Mouse (Mus musculus) Patski (cell line): ENCODE data around the gene Ptprt. TPM values are rescaled to one million over a fixed set of nuclear protein-coding genes. Genes with fewer than 3 reads are reported as not detected.

Experiments used
- ATAC-seq: fragments of 100-300 bp; one replicate; pipeline ENCODE4 v1.8.0; 2021
- CTCF ChIA-PET: fragments of 350-600 bp; sonication (Branson Sonifier 250); formaldehyde crosslinking; loops from one replicate; lab custom pipeline; 2022; ENCODE audit warnings: inconsistent platforms; lab: Charles Lee
- POLR2A ChIA-PET: fragments of 350-600 bp; sonication (Branson Sonifier 250); formaldehyde crosslinking; loops from one replicate; lab custom pipeline; 2022; ENCODE audit warnings: antibody characterized with exemption, inconsistent platforms; lab: Charles Lee
- DNase-seq: peaks from one replicate; pipeline ENCODE4 v3.0.0-alpha.2; 2011; ENCODE audit warnings: low read depth, low spot score
- H3K27me3 ChIP-seq: fragments of 371-371 bp; one replicate; pipeline ENCODE4 v1.5.1; 2021
- CTCF ChIP-seq: fragments of 100-300 bp; IDR thresholded peaks from one replicate; pipeline ENCODE4 v1.5.1; 2021
- in situ Hi-C: fragments of 300-500 bp; cut with MboI; formaldehyde crosslinking; loops from 3 replicates; pipeline ENCODE4 v1.11.1; 2018; ENCODE audit warnings: low pct_unique_long_range_greater_than_20kb, mixed read lengths
- polyA plus RNA-seq: library from polyadenylated mRNA; unstranded; gene quantifications from one replicate; pipeline ENCODE4 v1.2.3, GENCODE M21; 2021

Ptprt gene
- polyA plus RNA-seq, 1 experiment from 2014 or later, result 0.01 TPM

GRCm38 (mm10) chr2:162413073-162413812, 247.7 kb downstream of the Ptprt start:
- ATAC-seq, result no peak
- POLR2A ChIA-PET, result no interaction called here
- no peak for TF ChIP-seq CTCF
- no peak for DNase-seq
- in situ Hi-C loops, result no loop called here
- CTCF ChIA-PET, result no interaction called here
- H3K27me3 ChIP-seq, result no peaks in the 10 kb centered on the region

- no peak for ATAC-seq
- no peak for DNase-seq
- CTCF ChIA-PET, result interaction anchor here (1.1 to 1.5 kb wide), 3 partner anchors 9 to 35 kb away, joined by 3 to 6 read pairs (median 4); no protein-coding TSS in a partner anchor
- no peak for TF ChIP-seq CTCF
- in situ Hi-C loops, result no loop called here
- no peaks in the 10 kb centered on the region for H3K27me3 ChIP-seq
- POLR2A ChIA-PET, result no interaction called here
These were observed 249.9 kb downstream of the Ptprt start for GRCm38 (mm10) chr2:162411014-162411413.

- POLR2A ChIA-PET, result no interaction called here
- DNase-seq (no peak), ATAC-seq (no peak)
- in situ Hi-C loops, result no loop called here
- CTCF ChIA-PET, result no interaction called here
- TF ChIP-seq CTCF, result no peak
- no peaks in the 10 kb centered on the region for H3K27me3 ChIP-seq
These were observed 251.7 kb downstream of the Ptprt start for GRCm38 (mm10) chr2:162409245-162409644.

- CTCF ChIA-PET, result interaction anchor here (1.6 kb wide), 1 partner anchor 10 kb away, joined by 6 read pairs; no protein-coding TSS in a partner anchor
- DNase-seq, result no peak
- POLR2A ChIA-PET, result no interaction called here
- no peaks in the 10 kb centered on the region for H3K27me3 ChIP-seq
- in situ Hi-C loops, result no loop called here
- TF ChIP-seq CTCF, result no peak
- ATAC-seq, result no peak
These were observed 259.4 kb downstream of the Ptprt start for GRCm38 (mm10) chr2:162401316-162402100.

- no peaks in the 10 kb centered on the region for H3K27me3 ChIP-seq
- DNase-seq (no peak), ATAC-seq (no peak)
- in situ Hi-C loops, result no loop called here
- TF ChIP-seq CTCF, result no peak
- ChIA-PET POLR2A (no interaction called here), CTCF (no interaction called here)
These were observed 266.3 kb downstream of the Ptprt start for GRCm38 (mm10) chr2:162394601-162395000.

- no peak for ATAC-seq
- CTCF ChIA-PET, result interaction anchor here (1.0 to 1.6 kb wide), 2 partner anchors 14 to 217 kb away, joined by 3 to 4 read pairs; no protein-coding TSS in a partner anchor
- H3K27me3 ChIP-seq, result no peaks in the 10 kb centered on the region
- DNase-seq, result no peak
- POLR2A ChIA-PET, result no interaction called here
- no peak for TF ChIP-seq CTCF
- in situ Hi-C loops, result no loop called here
These were observed 269.1 kb downstream of the Ptprt start for GRCm38 (mm10) chr2:162391834-162392233.

- ATAC-seq (no peak), DNase-seq (no peak)
- CTCF ChIA-PET, result interaction anchor here (1.3 to 2.0 kb wide), 2 partner anchors 10 to 15 kb away, joined by 4 to 6 read pairs; no protein-coding TSS in a partner anchor
- TF ChIP-seq CTCF, result no peak
- in situ Hi-C loops, result no loop called here
- POLR2A ChIA-PET, result no interaction called here
- no peaks in the 10 kb centered on the region for H3K27me3 ChIP-seq
These were observed 283.6 kb downstream of the Ptprt start for GRCm38 (mm10) chr2:162377309-162377708.

GRCm38 (mm10) chr2:162349047-162349446, 311.9 kb downstream of the Ptprt start:
- POLR2A ChIA-PET, result no interaction called here
- CTCF ChIA-PET, result interaction anchor here (1.2 kb wide), 1 partner anchor 14 kb away, joined by 3 read pairs; no protein-coding TSS in a partner anchor
- ATAC-seq (no peak), DNase-seq (no peak)
- in situ Hi-C loops, result no loop called here
- no peak for TF ChIP-seq CTCF
- H3K27me3 ChIP-seq, result no peaks in the 10 kb centered on the region

GRCm38 (mm10) chr2:162341846-162342245, 319.1 kb downstream of the Ptprt start:
- no peak for TF ChIP-seq CTCF
- DNase-seq, result no peak
- CTCF ChIA-PET, result no interaction called here
- no peaks in the 10 kb centered on the region for H3K27me3 ChIP-seq
- POLR2A ChIA-PET, result no interaction called here
- no peak for ATAC-seq
- in situ Hi-C loops, result no loop called here

GRCm38 (mm10) chr2:162340231-162340630, 320.7 kb downstream of the Ptprt start:
- ChIA-PET POLR2A (no interaction called here), CTCF (no interaction called here)
- no peak for TF ChIP-seq CTCF
- in situ Hi-C loops, result no loop called here
- ATAC-seq (no peak), DNase-seq (no peak)
- H3K27me3 ChIP-seq, result no peaks in the 10 kb centered on the region
